Mouse (Mus musculus) left cerebral cortex, postnatal 4 days (tissue): ENCODE results near the gene Etnppl. TPM values are rescaled to one million over a fixed set of nuclear protein-coding genes. Genes with fewer than 3 reads are reported as not detected.
A peak's percentile ranks its signal among the peaks of the same experiment; 100 is the strongest.

Experiments
- DNase-seq: peaks from one replicate; pipeline ENCODE4 v3.0.0-alpha.2; 2022
- intact Hi-C: fragments of 180-260 bp; cut with DNase I; formaldehyde crosslinking; loops from one replicate; pipeline ENCODE4 v1.15.1; 2025
- total RNA-seq, 2 experiments: library from RNA; stranded (reverse); gene quantifications; 2 replicates each; pipeline ENCODE4 v1.2.3; 2021

Gene Etnppl
- not detected for total RNA-seq

- intact Hi-C loops: no loop called here
- DNase-seq: no peak
These were observed at the start of gene Etnppl for GRCm38 (mm10) chr3:130617439-130617898. TSS of gene Etnppl (plus strand) at chr3:130617448.

- intact Hi-C loops: no loop called here
- no peak for DNase-seq
These were observed 48.7 kb upstream of the Etnppl start for GRCm38 (mm10) chr3:130568331-130569095.

GRCm38 (mm10) chr3:130573243-130573642, 44.0 kb upstream of the Etnppl start:
- no peak for DNase-seq
- intact Hi-C loops: loop anchor here (5.0 kb wide), 1 partner anchor 391 kb away; no protein-coding TSS in a partner anchor

GRCm38 (mm10) chr3:130574652-130575051, 42.6 kb upstream of the Etnppl start:
- intact Hi-C loops: loop anchor here (5.0 kb wide), 2 partner anchors 392 to 477 kb away; no protein-coding TSS in a partner anchor

GRCm38 (mm10) chr3:130576683-130577082, 40.6 kb upstream of the Etnppl start:
- intact Hi-C loops: loop anchor here (5.0 kb wide), 1 partner anchor 479 kb away; no protein-coding TSS in a partner anchor
- peak; percentile 34 for DNase-seq

More at GRCm38 (mm10) chr3:130574652-130575051, 42.6 kb upstream of the Etnppl start:
- DNase-seq: peak; percentile 50

GRCm38 (mm10) chr3:130579501-130579900, 37.7 kb upstream of the Etnppl start:
- peak; percentile 75 for DNase-seq
- intact Hi-C loops: loop anchor here (5.0 kb wide), 1 partner anchor 482 kb away; no protein-coding TSS in a partner anchor

GRCm38 (mm10) chr3:130581577-130581976, 35.7 kb upstream of the Etnppl start:
- intact Hi-C loops: no loop called here
- DNase-seq: no peak

GRCm38 (mm10) chr3:130582903-130583664, 34.2 kb upstream of the Etnppl start:
- peak; percentile 50 for DNase-seq
- intact Hi-C loops: no loop called here

GRCm38 (mm10) chr3:130584007-130584406, 33.2 kb upstream of the Etnppl start:
- intact Hi-C loops: no loop called here
- no peak for DNase-seq

GRCm38 (mm10) chr3:130595050-130595449, 22.2 kb upstream of the Etnppl start:
- intact Hi-C loops: no loop called here
- DNase-seq: no peak

GRCm38 (mm10) chr3:130601491-130601890, 15.8 kb upstream of the Etnppl start:
- intact Hi-C loops: no loop called here
- no peak for DNase-seq

- intact Hi-C loops: no loop called here
- DNase-seq: no peak
These were observed 9.3 kb upstream of the Etnppl start for GRCm38 (mm10) chr3:130607924-130608323.

- DNase-seq: no peak
- intact Hi-C loops: no loop called here
These were observed 2.8 kb upstream of the Etnppl start for GRCm38 (mm10) chr3:130614444-130614843.

GRCm38 (mm10) chr3:130615625-130616024, 1.6 kb upstream of the Etnppl start:
- no peak for DNase-seq
- intact Hi-C loops: no loop called here

GRCm38 (mm10) chr3:130620517-130621146, 3.4 kb downstream of the Etnppl start:
- DNase-seq: no peak

GRCm38 (mm10) chr3:130628358-130628757, 11.1 kb downstream of the Etnppl start:
- no peak for DNase-seq

More at GRCm38 (mm10) chr3:130620517-130621146, 3.4 kb downstream of the Etnppl start:
- intact Hi-C loops: no loop called here

GRCm38 (mm10) chr3:130633859-130634258, 16.6 kb downstream of the Etnppl start:
- DNase-seq: no peak
- intact Hi-C loops: no loop called here

More at GRCm38 (mm10) chr3:130628358-130628757, 11.1 kb downstream of the Etnppl start:
- intact Hi-C loops: no loop called here

GRCm38 (mm10) chr3:130646110-130646810, 29.0 kb downstream of the Etnppl start:
- DNase-seq: no peak
- intact Hi-C loops: no loop called here

- intact Hi-C loops: no loop called here
- DNase-seq: no peak
These were observed 32.3 kb downstream of the Etnppl start for GRCm38 (mm10) chr3:130649569-130649968.

GRCm38 (mm10) chr3:130660619-130661018, 43.4 kb downstream of the Etnppl start:
- no peak for DNase-seq
- intact Hi-C loops: no loop called here
